Mouse (Mus musculus): ENCODE data around the gene Exosc8. TPM values are rescaled to one million over a fixed set of nuclear protein-coding genes. Genes with fewer than 3 reads are reported as not detected.

The Exosc8 gene
- polyA plus RNA-seq, 1 experiment = 88.1 TPM

GRCm38 (mm10) chr3:54759211-54759610, 24.0 kb upstream of the Exosc8 start:
- Histone ChIP-seq H3K4me3 (ENCODE audit: insufficient read depth, poor library complexity, severe bottlenecking) (no peak overlapping the region), H3K36me3 (ENCODE audit: control insufficient read depth, insufficient read depth) (no peaks in the 10 kb centered on the region), H3ac (ENCODE audit: control insufficient read depth, insufficient read length, low read depth) (no peak overlapping the region), H3K79me3 (ENCODE audit: low read depth) (no peaks in the 10 kb centered on the region), H3K79me2 (ENCODE audit: control insufficient read depth, insufficient read depth) (no peaks in the 10 kb centered on the region), H3K27me3 (ENCODE audit: control insufficient read depth, insufficient read depth, insufficient read length) (no peaks in the 10 kb centered on the region)
- no peak for TF ChIP-seq USF1 (IDR thresholded peaks at IDR 0.05; ENCODE audit: low read depth)
- no peak for TF ChIP-seq CTCF (IDR thresholded peaks at IDR 0.05; ENCODE audit: control insufficient read depth, insufficient read depth, insufficient read length)
- no peak for TF ChIP-seq MAX (IDR thresholded peaks at IDR 0.05)
- no peak for TF ChIP-seq MYOG (IDR thresholded peaks at IDR 0.05; ENCODE audit: control insufficient read depth, extremely low read depth, insufficient read length)
- no peak for TF ChIP-seq CEBPB (IDR thresholded peaks at IDR 0.05; ENCODE audit: low read depth)
- no peak for TF ChIP-seq MYOD1 (IDR thresholded peaks at IDR 0.05; ENCODE audit: control insufficient read depth, insufficient read length, low read depth)
- TF ChIP-seq FOSL1 (IDR thresholded peaks at IDR 0.05; ENCODE audit: insufficient read depth, low read length, poor library complexity, severe bottlenecking) = no peak

- no peak overlapping the region for H3ac ChIP-seq (ENCODE audit: control insufficient read depth, insufficient read length, low read depth)
- H3K36me3 ChIP-seq (ENCODE audit: control insufficient read depth, insufficient read depth) = no peaks in the 10 kb centered on the region
- H3K4me3 ChIP-seq (ENCODE audit: insufficient read depth, poor library complexity, severe bottlenecking) = no peak overlapping the region
- H3K27me3 ChIP-seq (ENCODE audit: control insufficient read depth, insufficient read depth, insufficient read length) = no peaks in the 10 kb centered on the region
- no peaks in the 10 kb centered on the region for H3K79me3 ChIP-seq (ENCODE audit: low read depth)
- no peaks in the 10 kb centered on the region for H3K79me2 ChIP-seq (ENCODE audit: control insufficient read depth, insufficient read depth)
- TF ChIP-seq USF1 (IDR thresholded peaks at IDR 0.05; ENCODE audit: low read depth) = no peak
- TF ChIP-seq MAX (IDR thresholded peaks at IDR 0.05) = no peak
Measured at GRCm38 (mm10) chr3:54757446-54757845, 22.3 kb upstream of the Exosc8 start.

- no peaks in the 10 kb centered on the region for H3K36me3 ChIP-seq (ENCODE audit: control insufficient read depth, insufficient read depth)
- H3K27me3 ChIP-seq (ENCODE audit: control insufficient read depth, insufficient read depth, insufficient read length) = no peaks in the 10 kb centered on the region
- H3ac ChIP-seq (ENCODE audit: control insufficient read depth, insufficient read length, low read depth) = peak overlapping the region; percentile 0
- peak overlapping the region; percentile 28 for H3K4me3 ChIP-seq (ENCODE audit: insufficient read depth, poor library complexity, severe bottlenecking)
- TF ChIP-seq MAX (IDR thresholded peaks at IDR 0.05) (no peak), MYOD1 (IDR thresholded peaks at IDR 0.05; ENCODE audit: control insufficient read depth, insufficient read length, low read depth) (no peak), CEBPB (IDR thresholded peaks at IDR 0.05; ENCODE audit: low read depth) (no peak), CTCF (IDR thresholded peaks at IDR 0.05; ENCODE audit: control insufficient read depth, insufficient read depth, insufficient read length) (no peak), USF1 (IDR thresholded peaks at IDR 0.05; ENCODE audit: low read depth) (no peak), FOSL1 (IDR thresholded peaks at IDR 0.05; ENCODE audit: insufficient read depth, low read length, poor library complexity, severe bottlenecking) (no peak), MYOG (IDR thresholded peaks at IDR 0.05; ENCODE audit: control insufficient read depth, extremely low read depth, insufficient read length) (no peak)
- H3K79me3 ChIP-seq (ENCODE audit: low read depth) = no peaks in the 10 kb centered on the region
- no peaks in the 10 kb centered on the region for H3K79me2 ChIP-seq (ENCODE audit: control insufficient read depth, insufficient read depth)
Measured at GRCm38 (mm10) chr3:54756058-54756457, 20.9 kb upstream of the Exosc8 start.

GRCm38 (mm10) chr3:54755145-54756041, 20.2 kb upstream of the Exosc8 start, which contains the start of gene Smad9:
Gene Smad9, plus strand, starts transcription at chr3:54755582.
- no peaks in the 10 kb centered on the region for H3K79me3 ChIP-seq (ENCODE audit: low read depth)
- peak within 1 kb of the TSS; percentile 47 for H3ac ChIP-seq (ENCODE audit: control insufficient read depth, insufficient read length, low read depth)
- peaks cover under 1% of the 10 kb centered on the region for H3K36me3 ChIP-seq (ENCODE audit: control insufficient read depth, insufficient read depth)
- no peaks in the 10 kb centered on the region for H3K27me3 ChIP-seq (ENCODE audit: control insufficient read depth, insufficient read depth, insufficient read length)
- peak within 1 kb of the TSS; percentile 28 for H3K4me3 ChIP-seq (ENCODE audit: insufficient read depth, poor library complexity, severe bottlenecking)
- TF ChIP-seq USF1 (IDR thresholded peaks at IDR 0.05; ENCODE audit: low read depth) = no peak
- no peaks in the 10 kb centered on the region for H3K79me2 ChIP-seq (ENCODE audit: control insufficient read depth, insufficient read depth)

- Histone ChIP-seq H3K79me3 (ENCODE audit: low read depth) (no peaks in the 10 kb centered on the region), H3K4me3 (ENCODE audit: insufficient read depth, poor library complexity, severe bottlenecking) (no peak overlapping the region), H3K27me3 (ENCODE audit: control insufficient read depth, insufficient read depth, insufficient read length) (no peaks in the 10 kb centered on the region), H3K79me2 (ENCODE audit: control insufficient read depth, insufficient read depth) (no peaks in the 10 kb centered on the region), H3K36me3 (ENCODE audit: control insufficient read depth, insufficient read depth) (peaks cover 21% of the 10 kb centered on the region), H3ac (ENCODE audit: control insufficient read depth, insufficient read length, low read depth) (no peak overlapping the region)
- no peak for TF ChIP-seq CEBPB (IDR thresholded peaks at IDR 0.05; ENCODE audit: low read depth)
- TF ChIP-seq CTCF (IDR thresholded peaks at IDR 0.05; ENCODE audit: control insufficient read depth, insufficient read depth, insufficient read length) = no peak
- no peak for TF ChIP-seq MAX (IDR thresholded peaks at IDR 0.05)
- no peak for TF ChIP-seq FOSL1 (IDR thresholded peaks at IDR 0.05; ENCODE audit: insufficient read depth, low read length, poor library complexity, severe bottlenecking)
Measured at GRCm38 (mm10) chr3:54753411-54753810, 18.2 kb upstream of the Exosc8 start.

GRCm38 (mm10) chr3:54745799-54746198, 10.6 kb upstream of the Exosc8 start:
- Histone ChIP-seq H3ac (ENCODE audit: control insufficient read depth, insufficient read length, low read depth) (no peak overlapping the region), H3K36me3 (ENCODE audit: control insufficient read depth, insufficient read depth) (peaks cover 86% of the 10 kb centered on the region), H3K79me2 (ENCODE audit: control insufficient read depth, insufficient read depth) (no peaks in the 10 kb centered on the region), H3K79me3 (ENCODE audit: low read depth) (no peaks in the 10 kb centered on the region), H3K4me3 (ENCODE audit: insufficient read depth, poor library complexity, severe bottlenecking) (no peak overlapping the region), H3K27me3 (ENCODE audit: control insufficient read depth, insufficient read depth, insufficient read length) (no peaks in the 10 kb centered on the region)
- TF ChIP-seq CTCF (IDR thresholded peaks at IDR 0.05; ENCODE audit: control insufficient read depth, insufficient read depth, insufficient read length) (peak; percentile 25), USF1 (IDR thresholded peaks at IDR 0.05; ENCODE audit: low read depth) (no peak), FOSL1 (IDR thresholded peaks at IDR 0.05; ENCODE audit: insufficient read depth, low read length, poor library complexity, severe bottlenecking) (no peak), CEBPB (IDR thresholded peaks at IDR 0.05; ENCODE audit: low read depth) (no peak), MAX (IDR thresholded peaks at IDR 0.05) (no peak), MYOG (IDR thresholded peaks at IDR 0.05; ENCODE audit: control insufficient read depth, extremely low read depth, insufficient read length) (no peak), MYOD1 (IDR thresholded peaks at IDR 0.05; ENCODE audit: control insufficient read depth, insufficient read length, low read depth) (no peak)
